Comparison of ENCODE assay signal across 8 mouse cellular contexts in the genomic region with DNA sequence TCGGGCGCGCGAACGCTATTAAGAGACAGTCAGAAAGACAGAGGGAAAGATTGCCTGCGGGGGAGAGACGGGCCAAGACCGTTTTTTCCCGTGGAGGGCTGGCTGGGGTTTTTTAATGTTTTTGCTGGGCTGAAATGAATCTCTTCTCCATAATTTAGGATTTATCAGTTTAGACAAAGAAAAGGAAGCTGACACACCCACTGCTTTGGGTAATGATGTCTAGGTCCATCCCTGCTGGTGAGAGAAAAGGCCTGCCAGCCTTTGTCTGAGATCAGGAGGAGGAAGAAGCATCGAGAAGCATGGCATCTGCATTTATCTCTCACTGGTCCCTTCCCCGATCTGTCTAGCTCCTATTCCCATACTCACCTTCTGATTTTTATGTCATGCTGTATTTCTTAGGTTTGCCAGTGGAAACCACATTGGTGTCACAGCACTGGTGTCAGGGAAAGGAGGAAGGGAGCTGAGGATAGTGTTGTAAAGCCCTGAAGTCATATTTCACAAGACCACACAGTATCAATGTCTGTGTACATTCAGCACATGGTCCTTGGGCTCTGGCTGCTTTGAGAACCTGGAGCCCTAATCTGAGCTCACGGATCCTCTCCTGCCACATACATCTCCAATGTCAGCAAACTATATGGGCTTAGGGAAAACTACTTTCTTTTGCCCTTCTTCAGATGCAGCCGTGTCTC.
A peak's percentile ranks its signal among the peaks of the same experiment; 100 is the strongest.
DNase-seq lines count a peak whose midpoint lies in the region; ATAC-seq and TF ChIP-seq lines count a peak whose summit lies in the region.

No protein-coding gene starts in this region.

- peak overlapping the region; percentile 38 for H3K9ac ChIP-seq in lung, embryonic 14.5 days
- peak overlapping the region; percentile 65 for H3K9ac ChIP-seq in hindbrain, embryonic 16.5 days (ENCODE audit: low read depth, low read length)
- peak overlapping the region; percentile 63 for H3K9ac ChIP-seq in midbrain, embryonic 15.5 days

- ATAC-seq in lung, embryonic 14.5 days (ENCODE audit: insufficient read depth): peak; percentile 35
- peak; percentile 65 for ATAC-seq in hindbrain, embryonic 16.5 days
- ATAC-seq in midbrain, embryonic 15.5 days (replicated peaks): peak; percentile 76

- H3K36me3 ChIP-seq in lung, embryonic 14.5 days (ENCODE audit: insufficient read depth): no peaks in the 10 kb centered on the region
- no peaks in the 10 kb centered on the region for H3K36me3 ChIP-seq in hindbrain, embryonic 16.5 days (ENCODE audit: control insufficient read depth, insufficient read depth, low read length)
- no peaks in the 10 kb centered on the region for H3K36me3 ChIP-seq in midbrain, embryonic 15.5 days (replicated peaks)

- H3K27me3 ChIP-seq in lung, embryonic 14.5 days (ENCODE audit: insufficient read depth, low read length): no peaks in the 10 kb centered on the region
- no peaks in the 10 kb centered on the region for H3K27me3 ChIP-seq in hindbrain, embryonic 16.5 days (replicated peaks; ENCODE audit: control insufficient read depth, insufficient read depth, low read length)
- H3K27me3 ChIP-seq in midbrain, embryonic 15.5 days (replicated peaks): no peaks in the 10 kb centered on the region; the same call in 1 of the 2 replicates

- peak overlapping the region; percentile 59 for H3K4me2 ChIP-seq in lung, embryonic 14.5 days
- peak overlapping the region; percentile 53 for H3K4me2 ChIP-seq in hindbrain, embryonic 16.5 days (ENCODE audit: low read length)
- peak overlapping the region; percentile 56 for H3K4me2 ChIP-seq in midbrain, embryonic 15.5 days

- no peak for TF ChIP-seq CTCF in lung, embryonic 14.5 days (IDR thresholded peaks at IDR 0.05; ENCODE audit: low read depth)

- H3K4me3 ChIP-seq in lung, embryonic 14.5 days (ENCODE audit: low read depth, low read length): peak overlapping the region; percentile 39
- peak overlapping the region; percentile 48 for H3K4me3 ChIP-seq in hindbrain, embryonic 16.5 days (ENCODE audit: low read length)
- peak overlapping the region; percentile 47 for H3K4me3 ChIP-seq in midbrain, embryonic 15.5 days

- peak overlapping the region; percentile 51; the same call in 1 of the 2 replicates for H3K27ac ChIP-seq in lung, embryonic 14.5 days (ENCODE audit: low read depth)
- H3K27ac ChIP-seq in hindbrain, embryonic 16.5 days (ENCODE audit: low read depth, low read length): peak overlapping the region; percentile 73
- H3K27ac ChIP-seq in midbrain, embryonic 15.5 days: peak overlapping the region; percentile 84

- no peaks in the 10 kb centered on the region for H3K4me1 ChIP-seq in lung, embryonic 14.5 days (ENCODE audit: insufficient read depth)
- H3K4me1 ChIP-seq in hindbrain, embryonic 16.5 days (ENCODE audit: control insufficient read depth, insufficient read depth, low read depth, low read length): peaks cover 10% of the 10 kb centered on the region
- peaks cover 7% of the 10 kb centered on the region; the same call in 1 of the 2 replicates for H3K4me1 ChIP-seq in midbrain, embryonic 15.5 days

- no peaks in the 10 kb centered on the region for H3K9me3 ChIP-seq in lung, embryonic 14.5 days (ENCODE audit: low read depth, low read length)
- H3K9me3 ChIP-seq in hindbrain, embryonic 16.5 days (ENCODE audit: control insufficient read depth, low read length): no peaks in the 10 kb centered on the region
- H3K9me3 ChIP-seq in midbrain, embryonic 15.5 days: no peaks in the 10 kb centered on the region

- WGBS in lung, embryonic 14.5 days: 28% methylated on average over 13 of the region's 13 CpGs
- 42% methylated on average over 13 of the region's 13 CpGs for WGBS in hindbrain, embryonic 16.5 days
- WGBS in midbrain, embryonic 15.5 days: 34% methylated on average over 13 of the region's 13 CpGs

- peak; percentile 20 for DNase-seq in lung, embryonic 14.5 days
- no peak for DNase-seq in lung, adult 18-20 months
- DNase-seq in embryo, embryonic 11 days: peak; percentile 26
- no peak for DNase-seq in urinary bladder, adult 18-20 months (ENCODE audit: low spot score in 2 of 2)
- no peak for DNase-seq in kidney, postnatal 10 days
- DNase-seq in lung, postnatal 36 days: no peak

Comparison
In these comparisons a context has a peak if more than half of its experiments do, and no peak if none do; other contexts are left out.
1. DNase-seq: peak in lung, embryonic 14.5 days (single experiment) and embryo, embryonic 11 days (single experiment); none in lung, adult 18-20 months (0 of 2), urinary bladder, adult 18-20 months (0 of 2), kidney, postnatal 10 days (single experiment) and lung, postnatal 36 days (single experiment).
2. Peak in every context shown above with its lines, with median percentiles within 50 percentile points of each other: ATAC-seq, H3K27ac ChIP-seq, H3K4me2 ChIP-seq, H3K4me3 ChIP-seq and H3K9ac ChIP-seq.